Mouse (Mus musculus) liver, embryonic 15.5 days (tissue): ENCODE measurements around the gene Olfr1371. TPM values are rescaled to one million over a fixed set of nuclear protein-coding genes. Genes with fewer than 3 reads are reported as not detected.

Experiments
- polyA plus RNA-seq: library from polyadenylated mRNA; unstranded; fragments of >200 nt; fragmentation: Nextera tagmentation; extraction: Ambion mirVana; gene quantifications from 2 replicates; pipeline ENCODE4 v1.2.1, GENCODE M21; 2015

The Olfr1371 gene
- polyA plus RNA-seq, 1 experiment from 2014 or later, result not detected

Other genes starting within 250 kb of the Olfr1371 start
- 46.3 and 48.6 TPM in 2 replicates for gene Cdkn2aipnl, start 246.3 kb downstream of the Olfr1371 start, polyA plus RNA-seq
- 118 and 139 TPM in 2 replicates for gene Ube2b, start 213.2 kb downstream of the Olfr1371 start, polyA plus RNA-seq
- 0.78 and 1.3 TPM in 2 replicates for gene Cdkl3, start 209.8 kb downstream of the Olfr1371 start, polyA plus RNA-seq
- gene Ppp2ca, start 115.3 kb downstream of the Olfr1371 start, polyA plus RNA-seq, result 31.4 and 31.6 TPM in 2 replicates
- not detected in 2 replicates for gene Olfr1373, start 68.5 kb downstream of the Olfr1371 start, polyA plus RNA-seq
- 236 and 277 TPM in 2 replicates for gene Skp1a, start 18.0 kb upstream of the Olfr1371 start, polyA plus RNA-seq
- 1.4 and 1.9 TPM in 2 replicates for gene Tcf7, start 69.0 kb upstream of the Olfr1371 start, polyA plus RNA-seq
- gene Vdac1, start 146.9 kb upstream of the Olfr1371 start, polyA plus RNA-seq, result 119 TPM in 2 replicates
- gene 9530068E07Rik, start 182.4 kb upstream of the Olfr1371 start, polyA plus RNA-seq, result 55.4 and 58.7 TPM in 2 replicates